Mouse (Mus musculus) midbrain, embryonic 15.5 days (tissue): ENCODE measurements at regions not wholly inside any gene's neighbourhood (a gene's known extent, or its start where the extent isn't known, plus 50 kb on each side); places are given as distances from the start of the nearest gene placed in this dataset.

Source experiments
- ATAC-seq: fragments of 200-750 bp; cut with Nextera tagmentation; replicated peaks from 2 replicates; pipeline ENCODE4 v1.8.0; 2017; ENCODE audit warnings: moderate TSS enrichment
- H3K27ac ChIP-seq: fragments of 300-500 bp; sonication (generic); 2 replicates; pipeline ENCODE4 v1.5.1; 2015; ENCODE audit warnings: mild to moderate bottlenecking, inconsistent platforms
- H3K27me3 ChIP-seq: fragments of 300-500 bp; sonication (generic); replicated peaks from 2 replicates; pipeline ENCODE4 v1.6.1; 2015; ENCODE audit warnings: inconsistent platforms
- H3K36me3 ChIP-seq: fragments of 300-500 bp; sonication (generic); replicated peaks from 2 replicates; pipeline ENCODE4 v1.6.1; 2015; ENCODE audit warnings: inconsistent platforms
- H3K4me1 ChIP-seq: fragments of 300-500 bp; sonication (generic); 2 replicates; pipeline ENCODE4 v1.6.1; 2015; ENCODE audit warnings: inconsistent platforms
- H3K4me2 ChIP-seq: fragments of 300-500 bp; sonication (generic); 2 replicates; pipeline ENCODE4 v1.6.1; 2015; ENCODE audit warnings: inconsistent platforms, mild to moderate bottlenecking, moderate library complexity
- H3K4me3 ChIP-seq: fragments of 300-500 bp; sonication (generic); 2 replicates; pipeline ENCODE4 v1.5.1; 2015; ENCODE audit warnings: mild to moderate bottlenecking, inconsistent platforms
- H3K9ac ChIP-seq: fragments of 300-500 bp; sonication (generic); 2 replicates; pipeline ENCODE4 v1.6.1; 2015; ENCODE audit warnings: mild to moderate bottlenecking, inconsistent platforms
- H3K9me3 ChIP-seq: fragments of 300-500 bp; sonication (generic); 2 replicates; pipeline ENCODE4 v1.6.1; 2016; ENCODE audit warnings: inconsistent platforms
- WGBS: fragments of 180-500 bp; shearing (Covaris S2); methylation state at CpG from one replicate; pipeline ENCODE4 v1.1.7; 2015; ENCODE audit warnings: mixed read lengths; 5-methylcytosine and 5-hydroxymethylcytosine counted together

DNA sequence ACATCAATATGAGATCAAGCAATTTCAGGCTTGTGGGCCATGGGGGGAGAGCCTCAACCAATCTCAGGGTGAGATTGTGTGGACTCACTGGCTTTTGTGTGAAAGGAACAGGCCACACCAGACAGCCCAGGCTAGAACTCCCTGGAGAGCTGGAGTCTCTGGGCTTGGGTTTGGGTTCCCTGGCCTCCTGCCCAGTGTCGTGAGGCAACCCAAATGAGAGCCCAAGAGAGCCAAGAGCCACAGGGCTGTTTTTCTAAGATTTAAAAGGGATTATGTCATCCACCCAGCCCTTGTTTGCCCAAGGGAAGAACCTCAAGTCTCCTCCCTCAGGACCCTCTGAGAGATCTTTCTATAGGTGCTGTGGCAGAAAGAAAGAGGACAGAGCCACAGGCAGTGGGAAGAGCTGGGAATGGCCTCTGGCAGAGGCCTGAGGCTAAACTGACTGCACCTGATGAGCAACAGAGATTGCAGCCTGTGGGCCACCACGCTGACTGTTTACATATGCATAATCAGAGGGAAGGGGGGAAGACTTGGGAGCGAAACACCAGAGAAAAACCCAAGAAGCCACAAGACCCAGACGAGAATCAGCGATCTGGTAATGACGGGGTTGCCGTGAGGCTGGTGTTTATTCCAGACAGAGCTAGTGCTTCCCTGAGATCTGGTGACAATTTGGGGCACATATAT lies 92.1 kb downstream of the Bcl2l11 start:
- 63% methylated on average over 7 of the region's 7 CpGs for WGBS
- Histone ChIP-seq H3K4me1 (no peaks in the 10 kb centered on the region), H3K36me3 (no peaks in the 10 kb centered on the region), H3K4me3 (no peak overlapping the region), H3K4me2 (no peak overlapping the region), H3K27me3 (no peaks in the 10 kb centered on the region), H3K9ac (no peak overlapping the region), H3K9me3 (no peaks in the 10 kb centered on the region), H3K27ac (no peak overlapping the region)
- no peak for ATAC-seq

DNA sequence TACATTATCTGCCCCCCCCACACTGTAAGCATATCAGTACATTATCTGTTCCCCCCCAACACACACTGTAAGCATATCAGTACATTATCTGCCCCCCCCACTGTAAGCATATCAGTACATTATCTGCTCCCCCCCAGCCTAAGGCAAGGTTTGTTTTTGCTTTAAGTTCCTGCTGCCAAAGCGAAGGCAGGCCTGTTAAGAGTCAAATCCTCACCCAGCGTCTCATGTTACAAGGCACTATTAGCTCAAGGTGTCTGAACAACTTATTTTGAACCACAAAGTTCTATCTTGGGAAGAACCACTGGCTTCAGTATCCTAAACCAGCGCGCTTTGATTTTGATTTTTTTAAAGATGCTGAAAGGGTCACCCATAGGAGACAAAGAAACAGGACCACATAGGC lies 93.1 kb downstream of the Bcl2l11 start:
- Histone ChIP-seq H3K27me3 (no peaks in the 10 kb centered on the region), H3K4me2 (no peak overlapping the region), H3K4me1 (no peaks in the 10 kb centered on the region), H3K4me3 (no peak overlapping the region), H3K9me3 (no peaks in the 10 kb centered on the region), H3K9ac (no peak overlapping the region), H3K27ac (no peak overlapping the region), H3K36me3 (no peaks in the 10 kb centered on the region)
- WGBS, result 83% methylated on average over 4 of the region's 4 CpGs
- ATAC-seq, result no peak

GRCm38 (mm10) chr2:128221055-128221454 lies 95.2 kb downstream of the Bcl2l11 start:
- WGBS, result 73% methylated on average over 1 of the region's 1 CpGs
- H3K27ac ChIP-seq, result no peak overlapping the region

GRCm38 (mm10) chr2:128221657-128222056 lies 95.8 kb downstream of the Bcl2l11 start:
- 90% methylated on average over 4 of the region's 4 CpGs for WGBS
- no peak overlapping the region for H3K27ac ChIP-seq
- no peak for ATAC-seq
- H3K9ac ChIP-seq, result no peak overlapping the region
- no peaks in the 10 kb centered on the region for H3K4me1 ChIP-seq
- no peaks in the 10 kb centered on the region for H3K36me3 ChIP-seq
- no peak overlapping the region for H3K4me2 ChIP-seq
- H3K4me3 ChIP-seq, result no peak overlapping the region
- no peaks in the 10 kb centered on the region for H3K27me3 ChIP-seq
- H3K9me3 ChIP-seq, result no peaks in the 10 kb centered on the region

More at GRCm38 (mm10) chr2:128221055-128221454, 95.2 kb downstream of the Bcl2l11 start:
- H3K4me1 ChIP-seq, result no peaks in the 10 kb centered on the region
- H3K36me3 ChIP-seq, result no peaks in the 10 kb centered on the region
- no peak overlapping the region for H3K4me3 ChIP-seq
- H3K9ac ChIP-seq, result no peak overlapping the region
- no peak for ATAC-seq
- H3K27me3 ChIP-seq, result no peaks in the 10 kb centered on the region
- H3K9me3 ChIP-seq, result no peaks in the 10 kb centered on the region
- no peak overlapping the region for H3K4me2 ChIP-seq

DNA sequence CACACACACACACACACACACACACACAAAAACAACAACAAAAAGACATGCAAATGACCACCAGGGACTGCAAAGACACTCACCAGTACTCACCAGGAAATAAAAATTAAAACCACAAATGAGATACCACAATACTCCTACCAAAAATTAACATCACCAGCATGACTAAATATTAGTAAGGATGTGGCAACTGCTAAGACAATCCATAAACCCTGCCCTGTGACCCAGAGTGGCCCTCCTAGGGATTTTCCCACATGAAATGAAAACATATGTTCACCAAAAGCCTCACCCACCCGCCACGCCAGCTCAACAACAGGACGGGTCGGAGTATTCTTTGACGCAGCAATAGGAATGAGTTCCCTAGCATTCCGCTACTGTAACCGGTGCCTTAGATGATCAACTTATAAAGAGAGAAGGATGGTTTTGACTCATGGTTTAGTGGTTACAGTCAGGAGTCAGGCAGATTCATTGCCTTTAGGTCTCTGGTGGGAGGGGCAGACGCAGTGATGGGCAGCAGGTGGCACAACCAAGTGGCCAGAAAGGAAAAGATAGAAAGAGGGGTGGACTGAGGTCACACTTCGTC lies 100.7 kb downstream of the Bcl2l11 start:
- no peak for ATAC-seq
- 93% methylated on average over 9 of the region's 9 CpGs for WGBS

DNA sequence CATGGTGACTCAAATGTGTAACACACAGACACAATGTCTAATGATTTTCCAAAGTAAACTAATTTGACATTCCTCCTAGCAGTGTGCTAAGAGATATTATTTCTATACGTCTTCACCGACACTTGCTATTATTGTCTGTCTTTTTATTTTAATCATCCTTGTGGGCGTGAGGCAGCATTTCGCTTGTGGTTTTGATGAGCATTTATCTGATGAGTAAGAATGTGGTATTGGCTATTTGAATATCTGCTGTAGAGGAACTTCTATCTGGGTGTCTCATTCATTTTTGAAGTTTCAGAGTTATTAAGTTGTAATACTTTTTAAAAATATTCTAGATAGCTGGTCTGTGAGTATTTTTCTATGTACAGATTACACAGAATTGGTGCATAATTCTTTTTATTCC lies 103.9 kb downstream of the Bcl2l11 start:
- no peaks in the 10 kb centered on the region for H3K36me3 ChIP-seq
- ATAC-seq, result no peak
- H3K27me3 ChIP-seq, result no peaks in the 10 kb centered on the region
- H3K4me3 ChIP-seq, result no peak overlapping the region
- no peak overlapping the region for H3K27ac ChIP-seq
- H3K9ac ChIP-seq, result no peak overlapping the region
- H3K4me1 ChIP-seq, result no peaks in the 10 kb centered on the region
- no peaks in the 10 kb centered on the region for H3K9me3 ChIP-seq
- H3K4me2 ChIP-seq, result no peak overlapping the region
- 93% methylated on average over 4 of the region's 4 CpGs for WGBS

More for the DNA sequence above, 100.7 kb downstream of the Bcl2l11 start:
- Histone ChIP-seq H3K9ac (no peak overlapping the region), H3K4me3 (no peak overlapping the region), H3K27me3 (no peaks in the 10 kb centered on the region), H3K27ac (no peak overlapping the region), H3K4me1 (no peaks in the 10 kb centered on the region), H3K36me3 (no peaks in the 10 kb centered on the region), H3K4me2 (no peak overlapping the region), H3K9me3 (no peaks in the 10 kb centered on the region)

DNA sequence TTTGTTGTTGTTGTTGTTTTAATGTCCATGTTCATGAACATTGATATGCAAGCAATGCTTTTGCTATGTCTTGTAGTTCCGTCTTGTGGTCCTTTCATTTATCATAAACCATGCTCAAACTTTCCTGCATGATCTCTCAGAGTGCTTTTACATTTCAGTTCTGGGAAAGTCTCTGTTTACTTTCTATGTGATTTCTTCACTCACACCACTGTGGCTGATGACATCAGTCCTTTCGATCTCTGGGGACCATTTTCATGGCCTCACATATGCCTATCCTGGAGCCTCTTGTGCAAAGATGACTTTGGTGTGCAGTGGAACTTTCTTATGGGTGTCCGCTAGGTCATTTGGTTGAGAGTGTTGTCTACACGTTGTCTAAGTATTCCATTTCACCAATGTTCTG lies 105.1 kb downstream of the Bcl2l11 start:
- Histone ChIP-seq H3K27me3 (no peaks in the 10 kb centered on the region), H3K27ac (no peak overlapping the region), H3K4me2 (no peak overlapping the region), H3K4me1 (no peaks in the 10 kb centered on the region; the same call in 1 of the 2 replicates), H3K4me3 (no peak overlapping the region), H3K36me3 (no peaks in the 10 kb centered on the region), H3K9me3 (no peaks in the 10 kb centered on the region), H3K9ac (no peak overlapping the region)
- 92% methylated on average over 4 of the region's 4 CpGs for WGBS
- no peak for ATAC-seq

GRCm38 (mm10) chr2:128231338-128231737 lies 105.5 kb downstream of the Bcl2l11 start:
- 85% methylated on average over 3 of the region's 3 CpGs for WGBS
- Histone ChIP-seq H3K27ac (no peak overlapping the region), H3K4me3 (no peak overlapping the region), H3K4me1 (no peaks in the 10 kb centered on the region; the same call in 1 of the 2 replicates), H3K9ac (no peak overlapping the region), H3K36me3 (no peaks in the 10 kb centered on the region), H3K4me2 (no peak overlapping the region), H3K27me3 (no peaks in the 10 kb centered on the region), H3K9me3 (no peaks in the 10 kb centered on the region)
- no peak for ATAC-seq

GRCm38 (mm10) chr2:128232027-128232426 lies 106.2 kb downstream of the Bcl2l11 start:
- H3K4me1 ChIP-seq, result no peaks in the 10 kb centered on the region; the same call in 1 of the 2 replicates
- no peak overlapping the region for H3K4me3 ChIP-seq
- no peaks in the 10 kb centered on the region for H3K27me3 ChIP-seq
- H3K9ac ChIP-seq, result no peak overlapping the region
- no peaks in the 10 kb centered on the region for H3K36me3 ChIP-seq
- 86% methylated on average over 3 of the region's 3 CpGs for WGBS
- H3K4me2 ChIP-seq, result no peak overlapping the region
- no peak overlapping the region for H3K27ac ChIP-seq
- ATAC-seq, result no peak
- H3K9me3 ChIP-seq, result no peaks in the 10 kb centered on the region

- no peaks in the 10 kb centered on the region for H3K9me3 ChIP-seq
- H3K9ac ChIP-seq, result no peak overlapping the region
- no peaks in the 10 kb centered on the region for H3K36me3 ChIP-seq
- no peaks in the 10 kb centered on the region for H3K27me3 ChIP-seq
- no peaks in the 10 kb centered on the region; the same call in 1 of the 2 replicates for H3K4me1 ChIP-seq
- H3K4me3 ChIP-seq, result no peak overlapping the region
- H3K27ac ChIP-seq, result no peak overlapping the region
- WGBS, result 50% methylated on average over 8 of the region's 8 CpGs
- H3K4me2 ChIP-seq, result no peak overlapping the region
- no peak for ATAC-seq
These were observed 109.3 kb downstream of the Bcl2l11 start for GRCm38 (mm10) chr2:128235127-128235526.

DNA sequence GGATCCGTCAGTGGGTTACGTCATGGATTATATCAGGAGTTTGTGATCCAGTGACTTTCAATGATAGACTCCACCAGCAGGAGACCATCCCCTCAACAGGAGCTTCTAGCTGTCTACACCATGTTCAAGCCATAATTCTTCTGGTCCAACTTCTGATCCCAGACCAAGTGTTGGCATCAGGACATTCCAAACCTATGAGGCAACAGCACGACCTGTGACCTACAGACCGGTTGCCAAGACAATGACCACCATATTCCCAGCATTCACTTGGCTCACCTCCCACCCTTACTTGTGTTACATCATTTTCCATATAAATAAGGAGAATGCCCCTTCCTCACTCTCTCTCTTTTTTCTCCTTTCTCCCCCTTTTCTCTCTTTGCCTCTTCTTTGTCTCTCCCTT lies 113.6 kb downstream of the Bcl2l11 start:
- H3K9ac ChIP-seq, result no peak overlapping the region
- no peak overlapping the region for H3K27ac ChIP-seq
- no peaks in the 10 kb centered on the region for H3K36me3 ChIP-seq
- WGBS, result 95% methylated on average over 4 of the region's 4 CpGs
- H3K9me3 ChIP-seq, result no peaks in the 10 kb centered on the region
- H3K4me3 ChIP-seq, result no peak overlapping the region
- ATAC-seq, result no peak
- peaks cover 4% of the 10 kb centered on the region; the same call in 1 of the 2 replicates for H3K4me1 ChIP-seq
- H3K4me2 ChIP-seq, result no peak overlapping the region
- no peaks in the 10 kb centered on the region for H3K27me3 ChIP-seq

GRCm38 (mm10) chr2:128240054-128240453 lies 114.2 kb downstream of the Bcl2l11 start:
- 67% methylated on average over 4 of the region's 4 CpGs for WGBS
- no peak for ATAC-seq
- no peaks in the 10 kb centered on the region for H3K36me3 ChIP-seq

More at GRCm38 (mm10) chr2:128240054-128240453, 114.2 kb downstream of the Bcl2l11 start:
- Histone ChIP-seq H3K4me2 (no peak overlapping the region), H3K27me3 (no peaks in the 10 kb centered on the region), H3K27ac (no peak overlapping the region), H3K9ac (no peak overlapping the region), H3K4me3 (no peak overlapping the region), H3K4me1 (peaks cover 4% of the 10 kb centered on the region; the same call in 1 of the 2 replicates), H3K9me3 (no peaks in the 10 kb centered on the region)
